Mouse (Mus musculus) G1E (cell line): Measurements from ENCODE around the gene Sftpd. TPM values are rescaled to one million over a fixed set of nuclear protein-coding genes. Genes with fewer than 3 reads are reported as not detected.

Source experiments
- ATAC-seq: 2 replicates; pipeline ENCODE4 v1.8.0; 2016; ENCODE audit warnings: mild to moderate bottlenecking; ENCODE audit not compliant: insufficient number of reproducible peaks, poor library complexity, low FRiP score, severe bottlenecking; ENCODE audit errors: extremely low read depth
- DNase-seq: peaks from one replicate; pipeline ENCODE4 v3.0.0; 2012; ENCODE audit warnings: low spot score
- H3K27me3 ChIP-seq: 2 replicates; pipeline ENCODE4 v1.6.1; 2012; ENCODE audit warnings: mild to moderate bottlenecking, low read length, inconsistent platforms; ENCODE audit not compliant: insufficient read depth
- H3K36me3 ChIP-seq: replicated peaks from 2 replicates; pipeline ENCODE3; 2012; ENCODE audit warnings: mild to moderate bottlenecking, inconsistent platforms
- H3K4me1 ChIP-seq: 2 replicates; pipeline ENCODE4 v1.6.1; 2012; ENCODE audit warnings: low read depth, low read length, inconsistent platforms, mixed read lengths; ENCODE audit not compliant: insufficient read depth
- H3K4me3 ChIP-seq: 2 replicates; pipeline ENCODE4 v1.5.1; 2012; ENCODE audit warnings: low read depth, mild to moderate bottlenecking, inconsistent platforms, low read length, moderate library complexity, mixed read lengths
- H3K9me3 ChIP-seq: replicated peaks from 2 replicates; pipeline ENCODE4 v1.6.1; 2012; ENCODE audit warnings: inconsistent platforms
- CTCF ChIP-seq: IDR thresholded peaks from 2 replicates; pipeline ENCODE4 v1.5.1; 2012; ENCODE audit warnings: low read depth, low read length, inconsistent platforms, mixed read lengths
- GATA1 ChIP-seq: IDR thresholded peaks from 2 replicates; pipeline ENCODE4 v1.6.1; 2012; ENCODE audit warnings: borderline replicate concordance, low read length, inconsistent platforms, mixed read lengths
- GATA2 ChIP-seq: IDR thresholded peaks from 2 replicates; pipeline ENCODE4 v1.6.1; 2012; ENCODE audit warnings: low read depth, low read length, inconsistent platforms, borderline replicate concordance
- POLR2AphosphoS5 ChIP-seq: IDR thresholded peaks from 2 replicates; pipeline ENCODE4 v1.6.1; 2012; ENCODE audit warnings: low read depth, low read length, inconsistent platforms; ENCODE audit not compliant: insufficient replicate concordance
- TAL1 ChIP-seq: conservative IDR thresholded peaks from 2 replicates; pipeline ENCODE4 v1.6.1; 2012; ENCODE audit warnings: low read depth, low read length, inconsistent platforms, mixed read lengths
- polyA plus RNA-seq: library from polyadenylated mRNA; stranded (reverse); fragments of >175 nt; gene quantifications from 2 replicates; pipeline ENCODE4 v1.2.3, GENCODE M21; 2012
- total RNA-seq, 2 experiments: library from RNA; stranded (forward) in 1 of 2; stranded (reverse) in 1 of 2; fragments of 200-1000 nt in 1 of 2; fragments of >200 nt in 1 of 2; fragmentation: Nextera tagmentation in 1 of 2; gene quantifications; 2 replicates each; pipeline ENCODE4 v1.2.3; 2014 to 2017

Sftpd gene
- total and polyA plus RNA-seq, 3 experiments = 0.22 TPM; not detected in 2

GRCm38 (mm10) chr14:41167278-41167677 is 17.7 kb downstream of the Sftpd start:
- DNase-seq (no peak), ATAC-seq (no peak)
- H3K9me3 ChIP-seq = no peaks in the 10 kb centered on the region
- no peaks in the 10 kb centered on the region for H3K27me3 ChIP-seq
- no peak overlapping the region for H3K4me3 ChIP-seq
- TF ChIP-seq CTCF (no peak), GATA2 (no peak), GATA1 (no peak), POLR2AphosphoS5 (no peak), TAL1 (no peak)
- H3K4me1 ChIP-seq = no peaks in the 10 kb centered on the region
- H3K36me3 ChIP-seq = no peaks in the 10 kb centered on the region

GRCm38 (mm10) chr14:41162663-41163062 is 22.3 kb downstream of the Sftpd start:
- TF ChIP-seq CTCF (peak; percentile 7; the same call in 1 of the 2 replicates), TAL1 (no peak), POLR2AphosphoS5 (no peak), GATA2 (no peak), GATA1 (no peak)

GRCm38 (mm10) chr14:41160743-41161142 is 24.2 kb downstream of the Sftpd start:
- H3K4me3 ChIP-seq = no peak overlapping the region
- no peak for DNase-seq
- TF ChIP-seq TAL1 = no peak
- no peak for TF ChIP-seq GATA2
- no peak for TF ChIP-seq CTCF
- H3K27me3 ChIP-seq = no peaks in the 10 kb centered on the region
- no peaks in the 10 kb centered on the region for H3K4me1 ChIP-seq
- H3K36me3 ChIP-seq = no peaks in the 10 kb centered on the region
- H3K9me3 ChIP-seq = no peaks in the 10 kb centered on the region
- ATAC-seq = no peak

More at GRCm38 (mm10) chr14:41162663-41163062, 22.3 kb downstream of the Sftpd start:
- Histone ChIP-seq H3K4me3 (no peak overlapping the region), H3K27me3 (no peaks in the 10 kb centered on the region), H3K4me1 (no peaks in the 10 kb centered on the region), H3K36me3 (no peaks in the 10 kb centered on the region), H3K9me3 (no peaks in the 10 kb centered on the region)
- DNase-seq (no peak), ATAC-seq (no peak)

DNA sequence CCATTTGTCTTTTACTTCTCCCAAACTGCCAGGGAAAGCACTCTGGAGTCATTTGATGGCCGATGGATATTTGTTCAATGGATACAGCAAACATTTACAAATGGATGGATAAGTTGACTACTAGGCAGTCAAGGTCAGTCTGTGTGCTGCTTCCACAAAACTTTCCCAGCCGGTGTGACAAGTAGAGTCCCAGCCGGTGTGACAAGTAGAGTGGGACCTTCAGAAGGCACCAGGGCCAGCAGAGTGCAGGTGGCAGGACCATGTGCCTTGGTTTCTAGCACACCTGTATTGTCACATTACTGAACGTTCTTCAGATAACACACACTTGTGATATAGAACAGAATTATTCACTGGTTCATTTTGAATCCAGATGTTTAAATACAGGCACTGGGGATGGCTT is 24.9 kb downstream of the Sftpd start:
- ATAC-seq (no peak), DNase-seq (no peak)
- no peak overlapping the region for H3K4me3 ChIP-seq
- H3K4me1 ChIP-seq = no peaks in the 10 kb centered on the region
- no peaks in the 10 kb centered on the region for H3K36me3 ChIP-seq
- no peaks in the 10 kb centered on the region for H3K9me3 ChIP-seq
- TF ChIP-seq GATA1 (no peak), CTCF (no peak), POLR2AphosphoS5 (no peak), GATA2 (no peak), TAL1 (no peak)
- no peaks in the 10 kb centered on the region for H3K27me3 ChIP-seq

GRCm38 (mm10) chr14:41151220-41151898 is 33.6 kb downstream of the Sftpd start, which contains the start of gene Mbl1:
Gene Mbl1, plus strand, starts transcription at chr14:41151458.
- Histone ChIP-seq H3K4me3 (no peak within 1 kb of the TSS), H3K4me1 (no peaks in the 10 kb centered on the region), H3K27me3 (no peaks in the 10 kb centered on the region), H3K36me3 (no peaks in the 10 kb centered on the region), H3K9me3 (no peaks in the 10 kb centered on the region)
- DNase-seq (no peak), ATAC-seq (no peak)
- TF ChIP-seq CTCF (no peak), GATA1 (no peak)

GRCm38 (mm10) chr14:41147356-41147755 is 37.6 kb downstream of the Sftpd start:
- no peak overlapping the region for H3K4me3 ChIP-seq
- ATAC-seq (no peak), DNase-seq (no peak)
- no peaks in the 10 kb centered on the region for H3K36me3 ChIP-seq
- no peak for TF ChIP-seq TAL1
- no peak for TF ChIP-seq CTCF
- TF ChIP-seq GATA2 = no peak
- no peak for TF ChIP-seq GATA1
- TF ChIP-seq POLR2AphosphoS5 = no peak
- no peaks in the 10 kb centered on the region for H3K27me3 ChIP-seq
- no peaks in the 10 kb centered on the region for H3K4me1 ChIP-seq
- no peaks in the 10 kb centered on the region for H3K9me3 ChIP-seq

- Histone ChIP-seq H3K9me3 (no peaks in the 10 kb centered on the region), H3K36me3 (no peaks in the 10 kb centered on the region), H3K27me3 (no peaks in the 10 kb centered on the region), H3K4me1 (no peaks in the 10 kb centered on the region), H3K4me3 (no peak overlapping the region)
- no peak for TF ChIP-seq TAL1
- no peak for TF ChIP-seq CTCF
- no peak for TF ChIP-seq GATA2
- TF ChIP-seq POLR2AphosphoS5 = no peak
- no peak for TF ChIP-seq GATA1
- ATAC-seq = no peak
- DNase-seq = no peak
Measured at GRCm38 (mm10) chr14:41146922-41147321, 38.0 kb downstream of the Sftpd start.
